Mouse (Mus musculus) limb, embryonic 10.5 days (tissue): ENCODE measurements around the gene Olfr648. TPM values are rescaled to one million over a fixed set of nuclear protein-coding genes. Genes with fewer than 3 reads are reported as not detected.

Source experiments
- DNase-seq: peaks from one replicate; pipeline ENCODE4 v3.0.0-alpha.2; 2017; ENCODE audit warnings: low spot score
- H3K27ac ChIP-seq: fragments of 300-500 bp; sonication (generic); 2 replicates; pipeline ENCODE4 v1.5.1; 2016; ENCODE audit warnings: mild to moderate bottlenecking
- H3K27me3 ChIP-seq: fragments of 300-500 bp; sonication (generic); 2 replicates; pipeline ENCODE4 v1.6.1; 2016; ENCODE audit warnings: low read depth, mild to moderate bottlenecking; ENCODE audit not compliant: poor library complexity, severe bottlenecking
- H3K36me3 ChIP-seq: fragments of 300-500 bp; sonication (generic); 2 replicates; pipeline ENCODE4 v1.6.1; 2016; ENCODE audit warnings: mild to moderate bottlenecking, moderate library complexity
- H3K4me1 ChIP-seq: fragments of 300-500 bp; sonication (generic); 2 replicates; pipeline ENCODE4 v1.6.1; 2016
- H3K4me3 ChIP-seq: fragments of 300-500 bp; sonication (generic); 2 replicates; pipeline ENCODE4 v1.5.1; 2016; ENCODE audit warnings: mild to moderate bottlenecking, moderate library complexity
- H3K9me3 ChIP-seq: fragments of 300-500 bp; sonication (generic); replicated peaks from 2 replicates; pipeline ENCODE4 v1.6.1; 2016; ENCODE audit warnings: mild to moderate bottlenecking
- WGBS: fragments of 180-500 bp; shearing (Covaris S2); methylation state at CpG from one replicate; pipeline ENCODE4 v1.1.7; 2016; 5-methylcytosine and 5-hydroxymethylcytosine counted together
- polyA plus RNA-seq: library from polyadenylated mRNA; unstranded; fragments of >200 nt; fragmentation: Nextera tagmentation; extraction: Ambion mirVana; gene quantifications from 2 replicates; pipeline ENCODE4 v1.2.1, GENCODE M21; 2016

Olfr648 gene
- 0.16 and 0.29 TPM in 2 replicates for polyA plus RNA-seq

GRCm38 (mm10) chr7:104183292-104183691 is at the start of gene Olfr648:
Olfr648 (minus strand) TSS chr7:104183392.
- H3K27me3 ChIP-seq, result no peaks in the 10 kb centered on the region
- no peak within 1 kb of the TSS for H3K4me3 ChIP-seq
- H3K9me3 ChIP-seq, result no peaks in the 10 kb centered on the region
- H3K36me3 ChIP-seq, result no peaks in the 10 kb centered on the region
- no peaks in the 10 kb centered on the region for H3K4me1 ChIP-seq
- no peak within 1 kb of the TSS for H3K27ac ChIP-seq
- WGBS, result 85% methylated on average over 2 of the region's 2 CpGs
- DNase-seq, result no peak

- peak; percentile 39 for DNase-seq
- H3K9me3 ChIP-seq, result no peaks in the 10 kb centered on the region
- H3K36me3 ChIP-seq, result peaks cover 2% of the 10 kb centered on the region; the same call in 1 of the 2 replicates
- no peak overlapping the region for H3K27ac ChIP-seq
- whole genome bisulfite sequencing, result 39% methylated on average over 2 of the region's 2 CpGs
- no peak overlapping the region for H3K4me3 ChIP-seq
- no peaks in the 10 kb centered on the region for H3K27me3 ChIP-seq
- H3K4me1 ChIP-seq, result no peaks in the 10 kb centered on the region
Measured at GRCm38 (mm10) chr7:104231203-104231602, 48.0 kb upstream of the Olfr648 start.

- H3K9me3 ChIP-seq, result no peaks in the 10 kb centered on the region
- no peaks in the 10 kb centered on the region for H3K36me3 ChIP-seq
- peak; percentile 80 for DNase-seq
- WGBS, result 2% methylated on average over 37 of the region's 37 CpGs
- peak within 1 kb of the TSS; percentile 58 for H3K4me3 ChIP-seq
- H3K27me3 ChIP-seq, result no peaks in the 10 kb centered on the region
- H3K4me1 ChIP-seq, result peaks cover 9% of the 10 kb centered on the region; the same call in 1 of the 2 replicates
- peak within 1 kb of the TSS; percentile 82 for H3K27ac ChIP-seq
Measured at GRCm38 (mm10) chr7:104218701-104219569, 35.7 kb upstream of the Olfr648 start, which contains the start of gene Trim6. Trim6 (plus strand) TSS chr7:104218793.

GRCm38 (mm10) chr7:104217881-104218280 is 34.7 kb upstream of the Olfr648 start:
- 72% methylated on average over 2 of the region's 2 CpGs for WGBS
- H3K27me3 ChIP-seq, result no peaks in the 10 kb centered on the region
- no peaks in the 10 kb centered on the region for H3K9me3 ChIP-seq
- no peak overlapping the region for H3K27ac ChIP-seq
- no peak overlapping the region for H3K4me3 ChIP-seq
- H3K4me1 ChIP-seq, result peaks cover 9% of the 10 kb centered on the region; the same call in 1 of the 2 replicates
- no peak for DNase-seq
- no peaks in the 10 kb centered on the region for H3K36me3 ChIP-seq

- peaks cover 9% of the 10 kb centered on the region; the same call in 1 of the 2 replicates for H3K4me1 ChIP-seq
- no peak overlapping the region for H3K4me3 ChIP-seq
- H3K9me3 ChIP-seq, result no peaks in the 10 kb centered on the region
- WGBS, result 52% methylated on average over 1 of the region's 1 CpGs
- DNase-seq, result no peak
- no peak overlapping the region for H3K27ac ChIP-seq
- no peaks in the 10 kb centered on the region for H3K27me3 ChIP-seq
- no peaks in the 10 kb centered on the region for H3K36me3 ChIP-seq
Measured at GRCm38 (mm10) chr7:104216011-104216535, 32.9 kb upstream of the Olfr648 start.

- no peaks in the 10 kb centered on the region for H3K36me3 ChIP-seq
- H3K4me3 ChIP-seq, result no peak overlapping the region
- WGBS, result 94% methylated on average over 7 of the region's 7 CpGs
Measured at GRCm38 (mm10) chr7:104206197-104206596, 23.0 kb upstream of the Olfr648 start.

GRCm38 (mm10) chr7:104199822-104200221 is 16.6 kb upstream of the Olfr648 start:
- Histone ChIP-seq H3K4me1 (no peaks in the 10 kb centered on the region), H3K9me3 (no peaks in the 10 kb centered on the region), H3K36me3 (no peaks in the 10 kb centered on the region), H3K4me3 (no peak overlapping the region), H3K27ac (no peak overlapping the region), H3K27me3 (no peaks in the 10 kb centered on the region)
- 4% methylated on average over 5 of the region's 5 CpGs for WGBS
- DNase-seq, result peak; percentile 69

More at GRCm38 (mm10) chr7:104206197-104206596, 23.0 kb upstream of the Olfr648 start:
- no peak for DNase-seq
- no peak overlapping the region for H3K27ac ChIP-seq
- no peaks in the 10 kb centered on the region for H3K4me1 ChIP-seq
- no peaks in the 10 kb centered on the region for H3K9me3 ChIP-seq
- H3K27me3 ChIP-seq, result no peaks in the 10 kb centered on the region

GRCm38 (mm10) chr7:104195885-104196284 is 12.7 kb upstream of the Olfr648 start, which contains the start of gene Olfr649:
Olfr649 (minus strand) TSS chr7:104195985.
- Histone ChIP-seq H3K4me1 (no peaks in the 10 kb centered on the region), H3K4me3 (no peak within 1 kb of the TSS), H3K27ac (no peak within 1 kb of the TSS), H3K36me3 (no peaks in the 10 kb centered on the region), H3K9me3 (no peaks in the 10 kb centered on the region), H3K27me3 (no peaks in the 10 kb centered on the region)
- WGBS, result 85% methylated on average over 6 of the region's 6 CpGs
- no peak for DNase-seq

- no peaks in the 10 kb centered on the region for H3K27me3 ChIP-seq
- H3K27ac ChIP-seq, result no peak overlapping the region
- no peaks in the 10 kb centered on the region for H3K9me3 ChIP-seq
- H3K4me3 ChIP-seq, result no peak overlapping the region
- no peak for DNase-seq
- H3K4me1 ChIP-seq, result no peaks in the 10 kb centered on the region
- no peaks in the 10 kb centered on the region for H3K36me3 ChIP-seq
- 58% methylated on average over 9 of the region's 9 CpGs for WGBS
Measured at GRCm38 (mm10) chr7:104191275-104191674, 8.1 kb upstream of the Olfr648 start.

GRCm38 (mm10) chr7:104179074-104179473 is 4.1 kb downstream of the Olfr648 start:
- H3K27ac ChIP-seq, result no peak overlapping the region
- DNase-seq, result no peak
- H3K4me3 ChIP-seq, result no peak overlapping the region
- no peaks in the 10 kb centered on the region for H3K36me3 ChIP-seq
- no peaks in the 10 kb centered on the region for H3K4me1 ChIP-seq
- WGBS, result 90% methylated on average over 1 of the region's 1 CpGs
- no peaks in the 10 kb centered on the region for H3K9me3 ChIP-seq
- H3K27me3 ChIP-seq, result no peaks in the 10 kb centered on the region

- Histone ChIP-seq H3K27ac (no peak overlapping the region), H3K4me3 (no peak overlapping the region), H3K9me3 (no peaks in the 10 kb centered on the region), H3K36me3 (no peaks in the 10 kb centered on the region), H3K4me1 (no peaks in the 10 kb centered on the region), H3K27me3 (no peaks in the 10 kb centered on the region)
- no peak for DNase-seq
- WGBS, result 83% methylated on average over 5 of the region's 5 CpGs
Measured at GRCm38 (mm10) chr7:104178422-104179054, 4.7 kb downstream of the Olfr648 start.

- no peak for DNase-seq
- Histone ChIP-seq H3K27me3 (no peaks in the 10 kb centered on the region), H3K27ac (no peak overlapping the region), H3K4me3 (no peak overlapping the region), H3K4me1 (no peaks in the 10 kb centered on the region), H3K9me3 (no peaks in the 10 kb centered on the region), H3K36me3 (no peaks in the 10 kb centered on the region)
- WGBS, result 92% methylated on average over 1 of the region's 1 CpGs
Measured at GRCm38 (mm10) chr7:104175085-104175484, 8.1 kb downstream of the Olfr648 start.
